ENCODE assay signal across 8 mouse cellular contexts in the genomic region with DNA sequence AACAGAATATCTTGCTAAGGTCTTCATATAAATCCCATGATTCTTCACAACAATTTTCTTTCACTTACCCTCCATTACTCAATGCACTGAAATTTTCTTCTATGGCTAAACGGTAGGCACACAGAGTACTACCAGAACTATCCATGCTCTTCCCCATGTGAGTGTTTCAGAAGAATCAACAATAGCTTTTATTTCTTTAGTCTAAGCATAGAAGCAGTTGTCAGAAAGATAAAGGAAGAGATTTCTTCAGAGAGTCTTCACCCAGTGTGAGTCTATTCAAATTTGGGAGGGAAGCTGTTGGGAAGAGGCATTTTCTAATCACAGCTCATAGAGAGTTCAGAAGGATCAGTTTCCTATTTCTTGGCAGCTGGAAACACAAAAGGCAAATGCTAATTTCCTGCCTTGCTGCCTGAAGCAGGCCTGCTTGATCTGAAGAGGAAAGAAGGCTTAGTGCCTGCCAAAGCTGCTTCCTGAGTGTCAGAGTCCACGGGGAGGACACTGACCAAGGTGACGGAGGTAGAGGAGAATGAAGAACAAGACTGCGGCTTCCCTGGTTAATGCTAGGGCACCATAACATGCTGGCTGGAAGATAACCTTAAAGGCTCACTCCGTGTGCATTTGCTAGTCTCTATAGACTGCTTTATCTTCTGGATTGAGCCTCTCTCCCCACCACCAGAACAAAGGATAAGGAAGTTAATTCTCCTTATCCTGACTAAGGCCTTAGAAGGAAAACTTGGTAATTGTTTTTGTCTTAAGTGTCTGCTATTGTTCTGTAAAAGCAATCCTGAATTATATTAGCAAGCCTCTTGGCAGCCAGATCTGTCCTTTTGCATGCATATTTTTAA.
DNase-seq lines count a peak whose midpoint lies in the region; ATAC-seq lines count a peak whose summit lies in the region.

No protein-coding gene starts in this region.

- no peak overlapping the region for H3K4me3 ChIP-seq in heart, embryonic 12.5 days

- no peak overlapping the region for H3K4me2 ChIP-seq in heart, embryonic 12.5 days

- peak overlapping the region; percentile 60 for H3K27ac ChIP-seq in heart, embryonic 12.5 days (ENCODE audit: poor library complexity, severe bottlenecking)

- no peaks in the 10 kb centered on the region for H3K27me3 ChIP-seq in heart, embryonic 12.5 days (replicated peaks)

- H3K9me3 ChIP-seq in heart, embryonic 12.5 days (replicated peaks) = no peaks in the 10 kb centered on the region

- no peaks in the 10 kb centered on the region for H3K36me3 ChIP-seq in heart, embryonic 12.5 days

- H3K4me1 ChIP-seq in heart, embryonic 12.5 days (replicated peaks) = peaks cover 6% of the 10 kb centered on the region; the same call in 1 of the 2 replicates

- H3K9ac ChIP-seq in heart, embryonic 12.5 days = no peak overlapping the region

- ATAC-seq in heart, embryonic 12.5 days (ENCODE audit: insufficient number of reproducible peaks, low FRiP score) = peak; percentile 18; the same call in 1 of the 2 replicates

- DNase-seq in WW6 (ENCODE audit: low read depth, low spot score) = peak; percentile 14
- DNase-seq in cerebellum, adult 9-11 months = peak; percentile 32
- peak; percentile 34 for DNase-seq in kidney, postnatal 10 days
- DNase-seq in telencephalon, adult 2 months (ENCODE audit: low read depth, low spot score) = peak; percentile 5
- DNase-seq in layer of hippocampus, adult 9-10 months (ENCODE audit: low spot score) = no peak
- DNase-seq in layer of hippocampus, postnatal 36 days = no peak
- DNase-seq in spleen, postnatal 36 days (ENCODE audit: low spot score in 2 of 2) = no peak

- 19% methylated on average over 5 of the region's 5 CpGs for WGBS in heart, embryonic 12.5 days

Comparison
In these comparisons a context has a peak if more than half of its experiments do, and no peak if none do; other contexts are left out.
1. DNase-seq: peak in WW6 (single experiment), cerebellum, adult 9-11 months (single experiment), kidney, postnatal 10 days (single experiment) and telencephalon, adult 2 months (single experiment); none in layer of hippocampus, adult 9-10 months (single experiment), layer of hippocampus, postnatal 36 days (0 of 2) and spleen, postnatal 36 days (0 of 2).